Mouse (Mus musculus) kidney, adult 18-20 months (tissue): ENCODE measurements around the gene Fmo3.

Experiments used
- DNase-seq: peaks from one replicate; pipeline ENCODE4 v3.0.0; 2021

Gene Fmo3

DNA sequence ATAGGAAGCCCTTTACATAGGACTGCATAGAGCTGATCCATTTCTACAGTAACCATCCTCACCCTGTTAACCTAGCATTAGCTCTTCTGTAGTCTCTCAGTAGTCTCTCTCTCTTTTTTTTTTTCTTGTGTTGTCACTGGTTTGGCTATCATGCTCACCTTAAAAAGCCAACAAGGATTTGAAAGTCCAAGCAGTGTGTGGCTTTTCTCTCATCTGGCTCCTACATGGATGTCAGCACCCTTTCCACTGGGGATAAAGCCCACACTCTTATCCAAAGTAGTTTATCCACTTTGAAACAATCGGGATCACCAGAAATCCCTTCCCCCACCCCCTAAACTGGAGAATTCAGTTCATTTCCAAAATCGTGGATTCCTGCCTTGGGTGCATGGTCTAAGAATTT lies 53.7 kb downstream of the Fmo3 start:
- DNase-seq: no peak

- no peak for DNase-seq
Observed at GRCm38 (mm10) chr1:162929146-162929545, 55.2 kb downstream of the Fmo3 start.

DNA sequence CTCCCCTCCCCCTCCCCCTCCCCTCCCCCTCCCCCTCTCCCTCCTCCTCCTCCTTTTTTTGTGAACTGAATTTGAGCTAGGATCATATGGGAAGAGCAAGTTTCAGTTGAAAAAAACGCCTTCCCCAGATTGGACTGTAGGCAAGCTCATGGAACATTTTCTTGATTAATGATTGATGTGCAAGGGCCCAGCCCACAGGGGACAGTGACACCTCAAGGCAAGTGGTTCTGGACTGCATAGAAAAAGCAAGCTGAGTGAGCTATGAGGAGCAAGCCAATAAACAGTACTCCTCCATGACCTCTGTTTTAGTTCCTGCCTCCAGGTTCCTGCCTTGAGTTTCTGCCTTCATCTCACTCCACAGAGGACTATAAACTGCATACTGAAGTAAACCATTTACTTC lies 59.2 kb downstream of the Fmo3 start:
- DNase-seq: no peak

DNA sequence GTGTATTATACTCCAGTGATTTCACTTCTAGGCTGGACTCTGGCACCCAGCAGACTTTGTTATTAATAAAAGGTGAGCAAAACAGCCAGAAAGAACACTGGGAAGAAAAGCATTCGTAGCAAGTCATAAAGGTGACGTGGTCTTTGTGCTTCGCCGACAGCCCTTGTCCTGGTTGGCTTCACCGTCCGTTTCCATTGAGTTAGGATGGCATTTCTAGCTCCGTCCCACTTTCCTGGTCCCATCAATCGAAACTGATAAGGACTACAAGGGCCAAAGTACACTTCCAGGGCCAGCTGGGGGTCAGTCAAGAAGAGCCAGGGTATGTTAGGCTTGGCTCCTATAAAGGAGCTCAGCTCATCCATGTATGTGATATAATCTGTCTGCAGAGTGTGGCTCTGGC lies 67.7 kb downstream of the Fmo3 start:
- DNase-seq: no peak

DNA sequence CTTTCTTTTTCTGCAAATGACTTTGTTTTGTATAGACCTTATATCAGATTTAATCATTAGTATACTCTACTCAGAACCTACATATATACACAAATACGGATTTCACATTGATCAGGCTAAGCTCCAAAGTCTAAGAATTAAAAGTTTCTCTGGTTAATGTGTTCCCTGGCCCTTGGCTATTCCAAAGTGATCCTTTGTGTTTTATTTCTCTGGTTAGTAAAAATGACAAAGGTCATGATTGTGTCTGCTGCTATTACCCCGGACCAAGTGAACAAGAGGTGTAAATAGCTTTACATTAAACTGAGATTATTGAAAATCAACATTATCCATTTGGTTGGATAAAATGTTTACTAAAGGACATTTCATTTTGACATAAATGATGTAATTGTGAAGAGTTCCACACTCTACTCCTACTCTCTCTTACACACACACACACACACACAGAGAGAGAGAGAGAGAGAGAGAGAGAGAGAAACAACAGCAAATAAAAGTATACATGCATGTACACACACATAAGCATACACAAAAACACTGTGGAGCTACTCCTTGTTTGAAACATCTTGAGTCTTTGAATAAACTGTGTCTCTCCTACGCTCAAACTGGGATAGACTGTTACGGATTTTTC lies 69.3 kb downstream of the Fmo3 start:
- DNase-seq: no peak

- DNase-seq: no peak
Observed at GRCm38 (mm10) chr1:162912085-162912484, 72.2 kb downstream of the Fmo3 start.
